Mouse (Mus musculus) limb, embryonic 10.5 days (tissue): ENCODE measurements around the gene Sh3bp5l. TPM values are rescaled to one million over a fixed set of nuclear protein-coding genes. Genes with fewer than 3 reads are reported as not detected.
"Not testable (repeated sequence)": the region's sequence is repeated elsewhere in the genome, so short reads cannot be mapped to it uniquely, and the experiment has no call there.

Source experiments
- DNase-seq: peaks from one replicate; pipeline ENCODE4 v3.0.0-alpha.2; 2017; ENCODE audit warnings: low spot score
- H3K27ac ChIP-seq: fragments of 300-500 bp; sonication (generic); 2 replicates; pipeline ENCODE4 v1.5.1; 2016; ENCODE audit warnings: mild to moderate bottlenecking
- H3K27me3 ChIP-seq: fragments of 300-500 bp; sonication (generic); 2 replicates; pipeline ENCODE4 v1.6.1; 2016; ENCODE audit warnings: low read depth, mild to moderate bottlenecking; ENCODE audit not compliant: poor library complexity, severe bottlenecking
- H3K36me3 ChIP-seq: fragments of 300-500 bp; sonication (generic); 2 replicates; pipeline ENCODE4 v1.6.1; 2016; ENCODE audit warnings: mild to moderate bottlenecking, moderate library complexity
- H3K4me1 ChIP-seq: fragments of 300-500 bp; sonication (generic); 2 replicates; pipeline ENCODE4 v1.6.1; 2016
- H3K4me3 ChIP-seq: fragments of 300-500 bp; sonication (generic); 2 replicates; pipeline ENCODE4 v1.5.1; 2016; ENCODE audit warnings: mild to moderate bottlenecking, moderate library complexity
- H3K9me3 ChIP-seq: fragments of 300-500 bp; sonication (generic); replicated peaks from 2 replicates; pipeline ENCODE4 v1.6.1; 2016; ENCODE audit warnings: mild to moderate bottlenecking
- WGBS: fragments of 180-500 bp; shearing (Covaris S2); methylation state at CpG from one replicate; pipeline ENCODE4 v1.1.7; 2016; 5-methylcytosine and 5-hydroxymethylcytosine counted together
- polyA plus RNA-seq: library from polyadenylated mRNA; unstranded; fragments of >200 nt; fragmentation: Nextera tagmentation; extraction: Ambion mirVana; gene quantifications from 2 replicates; pipeline ENCODE4 v1.2.1, GENCODE M21; 2016

Sh3bp5l gene
- polyA plus RNA-seq, 1 experiment from 2014 or later: 37.7 TPM

GRCm38 (mm10) chr11:58364454-58364853 lies 33.9 kb downstream of the Sh3bp5l start:
- Histone ChIP-seq H3K27ac (no peak overlapping the region), H3K9me3 (no peaks in the 10 kb centered on the region), H3K4me1 (no peaks in the 10 kb centered on the region), H3K36me3 (no peaks in the 10 kb centered on the region), H3K4me3 (no peak overlapping the region), H3K27me3 (no peaks in the 10 kb centered on the region)
- WGBS: 74% methylated on average over 3 of the region's 3 CpGs
- DNase-seq: no peak

- not testable (repeated sequence) for H3K27ac ChIP-seq
These were observed 35.7 kb downstream of the Sh3bp5l start for GRCm38 (mm10) chr11:58366191-58366590.

GRCm38 (mm10) chr11:58377273-58377672 lies 46.7 kb downstream of the Sh3bp5l start:
- no peaks in the 10 kb centered on the region for H3K9me3 ChIP-seq
- 81% methylated on average over 2 of the region's 2 CpGs for WGBS
- H3K36me3 ChIP-seq: no peaks in the 10 kb centered on the region
- H3K4me3 ChIP-seq: no peak overlapping the region
- no peaks in the 10 kb centered on the region for H3K27me3 ChIP-seq
- H3K4me1 ChIP-seq: no peaks in the 10 kb centered on the region
- no peak for DNase-seq
- H3K27ac ChIP-seq: no peak overlapping the region

More at GRCm38 (mm10) chr11:58366191-58366590, 35.7 kb downstream of the Sh3bp5l start:
- WGBS: no CpG with 5 or more reads among the region's 6 CpGs
- H3K4me1 ChIP-seq, H3K4me3 ChIP-seq, DNase-seq, H3K9me3 ChIP-seq, H3K36me3 ChIP-seq, H3K27me3 ChIP-seq: not testable (repeated sequence)

GRCm38 (mm10) chr11:58377686-58378085 lies 47.2 kb downstream of the Sh3bp5l start:
- Histone ChIP-seq H3K27ac (no peak overlapping the region), H3K9me3 (no peaks in the 10 kb centered on the region), H3K4me1 (no peaks in the 10 kb centered on the region), H3K4me3 (no peak overlapping the region), H3K36me3 (no peaks in the 10 kb centered on the region), H3K27me3 (no peaks in the 10 kb centered on the region)
- no peak for DNase-seq
- WGBS: 93% methylated on average over 1 of the region's 1 CpGs

GRCm38 (mm10) chr11:58378763-58379278 lies 48.3 kb downstream of the Sh3bp5l start, which contains the start of gene Lypd8:
Gene Lypd8, plus strand, starts transcription at chr11:58379043.
- WGBS: 91% methylated on average over 3 of the region's 3 CpGs
- no peak within 1 kb of the TSS for H3K4me3 ChIP-seq
- H3K27me3 ChIP-seq: no peaks in the 10 kb centered on the region
- H3K4me1 ChIP-seq: no peaks in the 10 kb centered on the region
- H3K9me3 ChIP-seq: no peaks in the 10 kb centered on the region
- no peak for DNase-seq
- H3K27ac ChIP-seq: no peak within 1 kb of the TSS
- H3K36me3 ChIP-seq: no peaks in the 10 kb centered on the region

GRCm38 (mm10) chr11:58379516-58379915 lies 49.0 kb downstream of the Sh3bp5l start:
- Histone ChIP-seq H3K4me1 (no peaks in the 10 kb centered on the region), H3K4me3 (no peak overlapping the region), H3K9me3 (no peaks in the 10 kb centered on the region), H3K36me3 (no peaks in the 10 kb centered on the region), H3K27me3 (no peaks in the 10 kb centered on the region), H3K27ac (no peak overlapping the region)
- WGBS: 77% methylated on average over 1 of the region's 1 CpGs
- no peak for DNase-seq

GRCm38 (mm10) chr11:58382471-58382870 lies 51.9 kb downstream of the Sh3bp5l start:
- no peaks in the 10 kb centered on the region for H3K4me1 ChIP-seq
- no peaks in the 10 kb centered on the region for H3K9me3 ChIP-seq
- no peak overlapping the region for H3K27ac ChIP-seq
- DNase-seq: no peak
- H3K4me3 ChIP-seq: no peak overlapping the region
- no peaks in the 10 kb centered on the region for H3K36me3 ChIP-seq
- H3K27me3 ChIP-seq: no peaks in the 10 kb centered on the region
- WGBS: 94% methylated on average over 6 of the region's 6 CpGs

Other genes with a start within 250 kb of the Sh3bp5l start
- not detected in 2 replicates for gene Gm12248, start 237.6 kb upstream of the Sh3bp5l start, polyA plus RNA-seq
- 107 and 113 TPM in 2 replicates for gene Cnot8, start 226.6 kb upstream of the Sh3bp5l start, polyA plus RNA-seq
- gene Gemin5, start 162.2 kb upstream of the Sh3bp5l start, polyA plus RNA-seq: 35.8 and 40.1 TPM in 2 replicates
- 143 and 156 TPM in 2 replicates for gene Mrpl22, start 159.1 kb upstream of the Sh3bp5l start, polyA plus RNA-seq
- 1.3 TPM in 2 replicates for gene Igtp, start 131.2 kb upstream of the Sh3bp5l start, polyA plus RNA-seq
- gene Irgm2, start 131.1 kb upstream of the Sh3bp5l start, polyA plus RNA-seq: 0.05 and 0.50 TPM in 2 replicates
- not detected in 2 replicates for gene 4930438A08Rik, start 55.9 kb upstream of the Sh3bp5l start, polyA plus RNA-seq
- 24.0 and 26.7 TPM in 2 replicates for gene Zfp692, start 23.7 kb upstream of the Sh3bp5l start, polyA plus RNA-seq
- 22.1 and 25.7 TPM in 2 replicates for gene Zfp672, start 385 bp upstream of the Sh3bp5l start, polyA plus RNA-seq
- not detected in 2 replicates for gene Lypd8, start 48.3 kb downstream of the Sh3bp5l start, polyA plus RNA-seq
- gene 1810065E05Rik, start 90.4 kb downstream of the Sh3bp5l start, polyA plus RNA-seq: not detected in 2 replicates
- not detected in 2 replicates for gene Gm12253, start 101.8 kb downstream of the Sh3bp5l start, polyA plus RNA-seq
- not detected in 2 replicates for gene Lypd9, start 122.2 kb downstream of the Sh3bp5l start, polyA plus RNA-seq
- gene Olfr30, start 131.5 kb downstream of the Sh3bp5l start, polyA plus RNA-seq: not detected in 2 replicates
- gene Olfr332, start 161.8 kb downstream of the Sh3bp5l start, polyA plus RNA-seq: not detected in 2 replicates
- not detected in 2 replicates for gene Olfr331, start 171.8 kb downstream of the Sh3bp5l start, polyA plus RNA-seq
- gene Olfr330, start 204.1 kb downstream of the Sh3bp5l start, polyA plus RNA-seq: not detected in 2 replicates
- not detected in 2 replicates for gene Olfr329-ps, start 215.7 kb downstream of the Sh3bp5l start, polyA plus RNA-seq
- 0.05 TPM in 1 of 2 replicates, not detected in the other for gene Olfr328, start 224.9 kb downstream of the Sh3bp5l start, polyA plus RNA-seq
- not detected in 2 replicates for gene Olfr224, start 239.8 kb downstream of the Sh3bp5l start, polyA plus RNA-seq
- gene Olfr325, start 247.0 kb downstream of the Sh3bp5l start, polyA plus RNA-seq: not detected in 2 replicates